Comparison of ENCODE assay signal across 32 mouse cellular contexts in the genomic region with DNA sequence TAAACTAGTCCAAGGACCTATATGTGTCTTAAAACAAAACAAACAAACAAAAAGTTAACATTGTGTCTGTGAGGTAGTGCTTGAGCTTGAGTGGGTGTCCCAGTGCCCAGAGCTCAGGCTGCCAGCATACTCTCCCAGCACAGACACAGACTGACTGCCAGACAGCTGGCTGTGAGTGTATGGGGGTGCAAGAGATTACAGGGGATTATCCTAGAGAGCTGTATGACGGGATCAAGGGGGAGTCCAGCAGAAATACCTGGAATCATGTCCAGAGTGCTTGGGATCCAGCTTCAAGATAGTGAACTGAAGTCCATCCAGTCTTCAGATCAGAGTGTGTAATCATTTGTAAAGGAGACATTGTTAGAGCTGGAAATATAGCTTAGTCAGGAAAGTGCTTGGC. TPM values are rescaled to one million over a fixed set of nuclear protein-coding genes. Genes with fewer than 3 reads are reported as not detected.
"Had no signal": no experiment of that assay in that cellular context is flagged by ENCODE, and none has a peak within 500 bp of the region (broad histone marks: within the 10 kb centered on the region; RNA-seq: fewer than 3 reads in every experiment).

No protein-coding gene starts in this region.

- H3K27ac ChIP-seq: embryonic facial prominence, embryonic 10.5 days; embryonic facial prominence, embryonic 12.5 days; embryonic facial prominence, embryonic 13.5 days; embryonic facial prominence, embryonic 15.5 days; forebrain, embryonic 10.5 days; forebrain, embryonic 12.5 days; forebrain, embryonic 13.5 days; forebrain, embryonic 15.5 days; gastrocnemius, adult 2 months; heart, adult 2 months had no signal

- H3K4me2 ChIP-seq: embryonic facial prominence, embryonic 12.5 days; embryonic facial prominence, embryonic 13.5 days; embryonic facial prominence, embryonic 15.5 days; forebrain, embryonic 12.5 days; forebrain, embryonic 13.5 days; forebrain, embryonic 15.5 days had no signal

- H3K4me1 ChIP-seq: embryonic facial prominence, embryonic 10.5 days; embryonic facial prominence, embryonic 12.5 days; embryonic facial prominence, embryonic 13.5 days; embryonic facial prominence, embryonic 15.5 days; forebrain, embryonic 10.5 days; forebrain, embryonic 12.5 days; forebrain, embryonic 13.5 days; forebrain, embryonic 15.5 days had no signal

- H3K9me3 ChIP-seq: embryonic facial prominence, embryonic 10.5 days; embryonic facial prominence, embryonic 12.5 days; embryonic facial prominence, embryonic 13.5 days; embryonic facial prominence, embryonic 15.5 days; forebrain, embryonic 10.5 days; forebrain, embryonic 12.5 days; forebrain, embryonic 13.5 days; forebrain, embryonic 15.5 days had no signal

- H3K27me3 ChIP-seq: embryonic facial prominence, embryonic 12.5 days; embryonic facial prominence, embryonic 13.5 days; embryonic facial prominence, embryonic 15.5 days; forebrain, embryonic 12.5 days; forebrain, embryonic 13.5 days; forebrain, embryonic 15.5 days had no signal

- H3K9ac ChIP-seq: embryonic facial prominence, embryonic 12.5 days; embryonic facial prominence, embryonic 13.5 days; embryonic facial prominence, embryonic 15.5 days; forebrain, embryonic 12.5 days; forebrain, embryonic 13.5 days; forebrain, embryonic 15.5 days; forebrain, postnatal 0 days had no signal

- H3K4me3 ChIP-seq: embryonic facial prominence, embryonic 10.5 days; embryonic facial prominence, embryonic 12.5 days; embryonic facial prominence, embryonic 13.5 days; embryonic facial prominence, embryonic 15.5 days; erythroblast, embryonic 14.5 days; forebrain, embryonic 10.5 days; forebrain, embryonic 12.5 days; forebrain, embryonic 13.5 days; forebrain, embryonic 15.5 days; gastrocnemius, adult 2 months; heart, adult 2 months had no signal

- ATAC-seq: forebrain, embryonic 13.5 days; forebrain, embryonic 14.5 days; forebrain, embryonic 15.5 days; forebrain, embryonic 16.5 days; forebrain, postnatal 0 days had no signal

- DNase-seq: cerebellum, adult 2 months; cerebellum, adult 8-10 months; cerebellum, adult 9-10 months; cerebellum, adult 9-11 months; cerebellum, postnatal 10 days; cerebellum, postnatal 14 days; cerebellum, postnatal 25 days; cerebellum, postnatal 36 days; embryo, embryonic 11 days; forebrain, postnatal 0 days; gastrocnemius, adult 2 months; gastrocnemius, postnatal 10 days; gastrocnemius, postnatal 14 days; gastrocnemius, postnatal 25 days; gastrocnemius, postnatal 36 days; heart, adult 11 months; heart, adult 2 months had no signal

RNA-seq across cellular contexts. Expression of a gene that starts 15.0 kb away (rescaled TPM):
- total RNA-seq: common myeloid progenitor, adult 5-6 weeks; gastrocnemius, postnatal 10 days; granulocyte monocyte progenitor cell, adult 5-6 weeks had no signal
- polyA plus RNA-seq: erythroblast, embryonic 14.5 days had no signal

RNA-seq across cellular contexts. Expression of a gene that starts 25.5 kb away (rescaled TPM):
- total RNA-seq: common myeloid progenitor, adult 5-6 weeks; gastrocnemius, adult 18-20 months; gastrocnemius, postnatal 4 days; granulocyte monocyte progenitor cell, adult 5-6 weeks had no signal
- polyA plus RNA-seq: erythroblast, embryonic 14.5 days had no signal
